Mouse (Mus musculus): ENCODE data around the gene Atf1.

GRCm38 (mm10) chr15:100227663-100228534 lies at the start of gene Atf1:
- TF ChIP-seq CHD2 (IDR thresholded peaks at IDR 0.05; ENCODE audit: low read depth, low read length): no peak
- no peak for TF ChIP-seq MAFK (IDR thresholded peaks at IDR 0.05; ENCODE audit: insufficient read depth, low read depth, low read length)
- TF ChIP-seq ZC3H11A (IDR thresholded peaks at IDR 0.05; ENCODE audit: borderline replicate concordance, low read depth, low read length): no peak
